Mouse (Mus musculus) brain, embryonic 14.5 days (tissue): Measurements from ENCODE around the gene Nrm.

Source experiments
- CTCF ChIP-seq: fragments of 200-500 bp; IDR thresholded peaks from 2 replicates; pipeline ENCODE4 v1.5.1; 2012; ENCODE audit warnings: inconsistent platforms, mild to moderate bottlenecking, moderate library complexity, borderline replicate concordance; ENCODE audit not compliant: insufficient read depth, insufficient read length; ENCODE audit errors: extremely low read depth
- POLR2A ChIP-seq: fragments of 200-500 bp; IDR thresholded peaks from 2 replicates; pipeline ENCODE4 v1.6.1; 2012; ENCODE audit warnings: mild to moderate bottlenecking, inconsistent platforms, borderline replicate concordance; ENCODE audit not compliant: poor library complexity, insufficient read depth, insufficient read length, severe bottlenecking; ENCODE audit errors: extremely low read depth

GRCm38 (mm10) chr17:35859371-35859770, 1.7 kb upstream of the Nrm start:
- no peak for TF ChIP-seq CTCF
- no peak for TF ChIP-seq POLR2A
